Comparison of ENCODE assay signal across 27 mouse cellular contexts in the genomic region with DNA sequence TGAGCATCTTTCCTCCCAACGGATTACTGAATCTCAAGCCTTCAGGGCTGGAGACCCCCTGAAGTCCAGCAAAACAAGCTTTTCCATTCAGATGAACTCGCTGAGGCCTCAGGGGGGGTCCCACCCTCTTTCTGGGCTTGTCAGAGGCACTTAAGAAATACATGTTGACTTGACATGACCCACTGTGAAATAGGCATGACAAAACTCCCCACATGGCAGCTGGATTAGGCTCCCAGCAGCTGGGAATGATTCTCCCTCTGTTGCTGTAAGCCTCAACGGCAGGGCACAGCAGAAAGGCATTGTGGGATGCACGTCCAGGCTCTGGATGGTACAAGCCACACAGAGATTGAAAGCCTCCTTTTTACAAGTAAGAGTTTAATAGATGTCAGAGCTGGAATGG.
DNase-seq lines count a peak whose midpoint lies in the region; ATAC-seq and TF ChIP-seq lines count a peak whose summit lies in the region.
"Had no signal": no experiment of that assay in that cellular context is flagged by ENCODE, and none has a peak within 500 bp of the region (broad histone marks: within the 10 kb centered on the region; RNA-seq: fewer than 3 reads in every experiment).

No protein-coding gene starts in this region.

- no peaks in the 10 kb centered on the region for H3K36me3 ChIP-seq in midbrain, embryonic 12.5 days
- H3K36me3 ChIP-seq in midbrain, embryonic 15.5 days (replicated peaks), result no peaks in the 10 kb centered on the region
- H3K36me3 ChIP-seq in embryonic facial prominence, embryonic 12.5 days, result no peaks in the 10 kb centered on the region
- H3K36me3 ChIP-seq in embryonic facial prominence, embryonic 15.5 days, result no peaks in the 10 kb centered on the region
- no peaks in the 10 kb centered on the region for H3K36me3 ChIP-seq in limb, embryonic 14.5 days (ENCODE audit: control insufficient read depth, insufficient read depth, low read length)
- no peaks in the 10 kb centered on the region for H3K36me3 ChIP-seq in thymus, adult 2 months (ENCODE audit: control insufficient read depth, insufficient read depth, low read length)
- H3K36me3 ChIP-seq: heart, embryonic 12.5 days; hindbrain, embryonic 15.5 days; kidney, embryonic 15.5 days; lung, embryonic 15.5 days had no signal

- ATAC-seq in midbrain, embryonic 12.5 days (ENCODE audit: low FRiP score, low read depth), result peak; percentile 67
- no peak for ATAC-seq in midbrain, embryonic 15.5 days (replicated peaks)
- no peak for ATAC-seq in embryonic facial prominence, embryonic 12.5 days (ENCODE audit: insufficient number of reproducible peaks, insufficient read depth, low FRiP score, low TSS enrichment)
- ATAC-seq in embryonic facial prominence, embryonic 15.5 days (ENCODE audit: insufficient number of reproducible peaks, low FRiP score, low TSS enrichment, low read depth), result 0 out of 2 replicates have a peak, but pooled peaks have one; percentile 39
- no peak for ATAC-seq in limb, embryonic 14.5 days (ENCODE audit: low FRiP score, low read depth)
- ATAC-seq: forebrain, embryonic 13.5 days had no signal

- peaks cover 17% of the 10 kb centered on the region for H3K4me1 ChIP-seq in midbrain, embryonic 12.5 days
- peaks cover 9% of the 10 kb centered on the region for H3K4me1 ChIP-seq in midbrain, embryonic 15.5 days
- peaks cover 23% of the 10 kb centered on the region; the same call in 1 of the 2 replicates for H3K4me1 ChIP-seq in embryonic facial prominence, embryonic 12.5 days
- H3K4me1 ChIP-seq in embryonic facial prominence, embryonic 15.5 days, result peaks cover 26% of the 10 kb centered on the region
- H3K4me1 ChIP-seq in limb, embryonic 14.5 days (ENCODE audit: control insufficient read depth, insufficient read depth, low read length), result peaks cover 19% of the 10 kb centered on the region
- no peaks in the 10 kb centered on the region for H3K4me1 ChIP-seq in thymus, adult 2 months (replicated peaks; ENCODE audit: control insufficient read depth, insufficient read depth, low read length)
- H3K4me1 ChIP-seq: heart, embryonic 12.5 days had no signal

- TF ChIP-seq CTCF in thymus, adult 2 months (IDR thresholded peaks at IDR 0.05; ENCODE audit: borderline replicate concordance, control insufficient read depth, extremely low read depth, insufficient read depth, low read length, poor library complexity), result no peak

- no peak for TF ChIP-seq POLR2A in limb, embryonic 14.5 days (IDR thresholded peaks at IDR 0.05; ENCODE audit: borderline replicate concordance, extremely low read depth, insufficient read depth, insufficient read length)
- TF ChIP-seq POLR2A in thymus, adult 2 months (IDR thresholded peaks at IDR 0.05; ENCODE audit: control insufficient read depth, extremely low read depth, insufficient read depth, low read length, poor library complexity), result no peak

- peaks cover 6% of the 10 kb centered on the region for H3K9me3 ChIP-seq in midbrain, embryonic 12.5 days
- no peaks in the 10 kb centered on the region for H3K9me3 ChIP-seq in midbrain, embryonic 15.5 days
- no peaks in the 10 kb centered on the region for H3K9me3 ChIP-seq in embryonic facial prominence, embryonic 12.5 days
- H3K9me3 ChIP-seq in embryonic facial prominence, embryonic 15.5 days (replicated peaks), result no peaks in the 10 kb centered on the region
- no peaks in the 10 kb centered on the region for H3K9me3 ChIP-seq in limb, embryonic 14.5 days (ENCODE audit: control insufficient read depth, low read length)
- H3K9me3 ChIP-seq: hindbrain, embryonic 15.5 days; kidney, embryonic 15.5 days; lung, embryonic 15.5 days had no signal

- H3K9ac ChIP-seq in midbrain, embryonic 12.5 days (replicated peaks), result no peak overlapping the region
- H3K9ac ChIP-seq in midbrain, embryonic 15.5 days, result no peak overlapping the region
- no peak overlapping the region for H3K9ac ChIP-seq in embryonic facial prominence, embryonic 12.5 days
- H3K9ac ChIP-seq in embryonic facial prominence, embryonic 15.5 days, result no peak overlapping the region
- H3K9ac ChIP-seq in limb, embryonic 14.5 days (ENCODE audit: low read depth, low read length, severe bottlenecking), result no peak overlapping the region
- H3K9ac ChIP-seq: forebrain, embryonic 13.5 days; heart, embryonic 12.5 days; hindbrain, embryonic 15.5 days; kidney, embryonic 15.5 days; lung, embryonic 15.5 days had no signal

- peaks cover 44% of the 10 kb centered on the region for H3K27me3 ChIP-seq in midbrain, embryonic 12.5 days
- H3K27me3 ChIP-seq in midbrain, embryonic 15.5 days (replicated peaks), result no peaks in the 10 kb centered on the region
- H3K27me3 ChIP-seq in embryonic facial prominence, embryonic 12.5 days, result no peaks in the 10 kb centered on the region
- no peaks in the 10 kb centered on the region for H3K27me3 ChIP-seq in embryonic facial prominence, embryonic 15.5 days
- H3K27me3 ChIP-seq in limb, embryonic 14.5 days (ENCODE audit: control insufficient read depth, insufficient read depth, low read length), result no peaks in the 10 kb centered on the region
- H3K27me3 ChIP-seq in thymus, adult 2 months (ENCODE audit: control insufficient read depth, insufficient read depth, low read length), result no peaks in the 10 kb centered on the region
- H3K27me3 ChIP-seq: heart, embryonic 12.5 days; hindbrain, embryonic 15.5 days; kidney, embryonic 15.5 days; lung, embryonic 15.5 days had no signal

- no peak overlapping the region for H3K27ac ChIP-seq in midbrain, embryonic 12.5 days (replicated peaks)
- no peak overlapping the region for H3K27ac ChIP-seq in midbrain, embryonic 15.5 days
- peak overlapping the region; percentile 37 for H3K27ac ChIP-seq in embryonic facial prominence, embryonic 12.5 days
- no peak overlapping the region for H3K27ac ChIP-seq in embryonic facial prominence, embryonic 15.5 days (replicated peaks)
- no peak overlapping the region for H3K27ac ChIP-seq in limb, embryonic 14.5 days (replicated peaks; ENCODE audit: low read depth, low read length)
- H3K27ac ChIP-seq in thymus, adult 2 months (ENCODE audit: control insufficient read depth, insufficient read depth, low read length), result no peak overlapping the region
- H3K27ac ChIP-seq: forebrain, embryonic 13.5 days; gastrocnemius, adult 2 months; heart, adult 2 months; hindbrain, embryonic 15.5 days; kidney, embryonic 15.5 days; layer of hippocampus, adult 2 months; lung, embryonic 15.5 days had no signal

- peak; percentile 16 for DNase-seq in limb, embryonic 14.5 days (ENCODE audit: low spot score)
- DNase-seq in adrenal gland, postnatal 14 days, result no peak
- DNase-seq in left cerebral cortex, adult 9 months (ENCODE audit: low spot score in 2 of 2), result no peak
- no peak for DNase-seq in thymus, adult 2 months
- DNase-seq: adrenal gland, postnatal 36 days; B cell, adult 2 months; cerebellum, adult 18-20 months; cerebellum, postnatal 10 days; gastrocnemius, adult 2 months; gastrocnemius, postnatal 36 days; heart, adult 2 months; kidney, adult 18-20 months; kidney, postnatal 25 days; left cerebral cortex, postnatal 4 days; lung, postnatal 36 days had no signal

- H3K4me2 ChIP-seq in midbrain, embryonic 12.5 days (replicated peaks), result no peak overlapping the region
- H3K4me2 ChIP-seq in midbrain, embryonic 15.5 days, result no peak overlapping the region
- no peak overlapping the region for H3K4me2 ChIP-seq in embryonic facial prominence, embryonic 12.5 days (replicated peaks)
- H3K4me2 ChIP-seq in embryonic facial prominence, embryonic 15.5 days (replicated peaks), result no peak overlapping the region
- H3K4me2 ChIP-seq in limb, embryonic 14.5 days (replicated peaks; ENCODE audit: low read depth, low read length, severe bottlenecking), result no peak overlapping the region
- H3K4me2 ChIP-seq: forebrain, embryonic 13.5 days; heart, embryonic 12.5 days; hindbrain, embryonic 15.5 days; kidney, embryonic 15.5 days; liver, embryonic 11.5 days; lung, embryonic 15.5 days had no signal

- no peak overlapping the region for H3K4me3 ChIP-seq in midbrain, embryonic 12.5 days
- H3K4me3 ChIP-seq in midbrain, embryonic 15.5 days, result no peak overlapping the region
- no peak overlapping the region for H3K4me3 ChIP-seq in embryonic facial prominence, embryonic 12.5 days
- no peak overlapping the region for H3K4me3 ChIP-seq in embryonic facial prominence, embryonic 15.5 days (replicated peaks)
- no peak overlapping the region for H3K4me3 ChIP-seq in limb, embryonic 14.5 days (replicated peaks; ENCODE audit: low read length)
- H3K4me3 ChIP-seq in thymus, adult 2 months (ENCODE audit: control insufficient read depth, insufficient read depth, low read length), result no peak overlapping the region
- H3K4me3 ChIP-seq: erythroblast, embryonic 14.5 days; forebrain, embryonic 13.5 days; gastrocnemius, adult 2 months; heart, adult 2 months; heart, embryonic 12.5 days; hindbrain, embryonic 15.5 days; kidney, embryonic 15.5 days; layer of hippocampus, adult 2 months; lung, embryonic 15.5 days had no signal

- WGBS in midbrain, embryonic 12.5 days, result 37% methylated on average over 4 of the region's 4 CpGs
- WGBS in midbrain, embryonic 15.5 days, result 36% methylated on average over 4 of the region's 4 CpGs
- 34% methylated on average over 4 of the region's 4 CpGs for whole genome bisulfite sequencing in embryonic facial prominence, embryonic 12.5 days
- 28% methylated on average over 4 of the region's 4 CpGs for WGBS in embryonic facial prominence, embryonic 15.5 days
- 58% methylated on average over 4 of the region's 4 CpGs for WGBS in limb, embryonic 14.5 days
- WGBS in thymus, adult 2 months, result 88% methylated on average over 4 of the region's 4 CpGs

Comparison
In these comparisons a context has a peak if more than half of its experiments do, and no peak if none do; other contexts are left out.
1. ATAC-seq: peak in midbrain, embryonic 12.5 days (single experiment) and embryonic facial prominence, embryonic 15.5 days (single experiment); none in midbrain, embryonic 15.5 days (single experiment), embryonic facial prominence, embryonic 12.5 days (single experiment) and limb, embryonic 14.5 days (single experiment).